9 mouse cellular contexts compared by ENCODE assay signal in the genomic region with DNA sequence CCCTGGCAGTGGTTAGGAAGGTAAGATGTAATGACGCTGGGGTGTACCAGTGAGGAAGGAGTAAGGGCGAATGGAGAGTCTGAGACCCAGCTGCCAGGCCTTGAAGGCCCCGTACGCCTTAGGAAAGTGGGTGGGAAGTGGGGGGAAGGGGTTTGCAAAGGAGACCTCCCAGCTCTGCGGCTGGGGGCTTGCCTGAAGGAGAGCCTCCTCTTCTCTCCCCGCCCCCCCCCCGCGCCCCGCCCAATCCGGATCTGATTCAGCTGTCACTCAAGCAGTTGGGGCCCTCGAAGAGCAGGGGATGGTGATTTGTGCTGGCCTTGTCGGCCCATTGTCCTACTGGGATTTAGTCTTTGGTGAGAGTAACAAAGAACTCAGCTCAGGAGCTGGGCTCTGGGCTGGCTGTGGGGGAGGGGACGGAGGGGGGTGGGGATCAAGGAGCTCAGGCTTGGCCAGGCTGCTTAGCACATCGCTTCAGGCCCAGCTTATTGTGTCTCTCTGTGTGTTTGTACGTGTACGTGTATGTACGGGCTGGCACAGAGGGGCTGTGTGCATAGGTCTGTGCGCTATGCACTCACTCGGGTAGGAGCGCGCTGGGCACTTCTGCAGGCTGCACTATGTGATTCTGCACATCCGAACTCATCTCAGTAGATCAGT.
DNase-seq lines count a peak whose midpoint lies in the region; ATAC-seq lines count a peak whose summit lies in the region.
"Had no signal": no experiment of that assay in that cellular context is flagged by ENCODE, and none has a peak within 500 bp of the region (broad histone marks: within the 10 kb centered on the region; RNA-seq: fewer than 3 reads in every experiment).

No protein-coding gene starts in this region.

- peak; percentile 95 for ATAC-seq in forebrain, embryonic 11.5 days (replicated peaks; ENCODE audit: low FRiP score)
- no peak for ATAC-seq in frontal cortex, adult (ENCODE audit: low TSS enrichment)

- H3K9me3 ChIP-seq in forebrain, embryonic 11.5 days (ENCODE audit: control insufficient read depth, low read length): no peaks in the 10 kb centered on the region
- H3K9me3 ChIP-seq: megakaryocyte, embryonic 14.5 days had no signal

- under 1% methylated on average over 19 of the region's 22 CpGs for WGBS in forebrain, embryonic 11.5 days

- no peaks in the 10 kb centered on the region for H3K27me3 ChIP-seq in forebrain, embryonic 11.5 days (ENCODE audit: control insufficient read depth, insufficient read depth, low read length)

- H3K9ac ChIP-seq in forebrain, embryonic 11.5 days (ENCODE audit: low read length): peak overlapping the region; percentile 56

- DNase-seq in right cerebral cortex, postnatal 4 days: peak; percentile 36
- DNase-seq in right cerebral cortex, adult 2 months (ENCODE audit: low spot score in 2 of 2): no peak
- peak; percentile 95 for DNase-seq in forebrain, embryonic 11.5 days (ENCODE audit: low spot score)
- peak; percentile 81 for DNase-seq in mesoderm, embryonic 11.5 days (ENCODE audit: low read depth, low spot score)
- no peak for DNase-seq in thymus, postnatal 0 days (ENCODE audit: low spot score)
- DNase-seq in ovary, postnatal 14 days (ENCODE audit: low spot score): no peak
- DNase-seq: thymus, adult 2 months had no signal

- H3K36me3 ChIP-seq in forebrain, embryonic 11.5 days (ENCODE audit: control insufficient read depth, insufficient read depth, low read length): no peaks in the 10 kb centered on the region

- peak overlapping the region; percentile 42 for H3K4me2 ChIP-seq in forebrain, embryonic 11.5 days (ENCODE audit: low read depth, low read length, severe bottlenecking)

- H3K27ac ChIP-seq in forebrain, embryonic 11.5 days (ENCODE audit: low read depth, low read length): peak overlapping the region; percentile 97

- peak overlapping the region; percentile 10; the same call in 1 of the 2 replicates for H3K4me3 ChIP-seq in forebrain, embryonic 11.5 days (ENCODE audit: low read depth, low read length)

- peaks cover 25% of the 10 kb centered on the region for H3K4me1 ChIP-seq in forebrain, embryonic 11.5 days (replicated peaks; ENCODE audit: control insufficient read depth, insufficient read depth, low read length)

Comparison
In these comparisons a context has a peak if more than half of its experiments do, and no peak if none do; other contexts are left out.
1. DNase-seq: peak in right cerebral cortex, postnatal 4 days (single experiment), forebrain, embryonic 11.5 days (single experiment) and mesoderm, embryonic 11.5 days (single experiment); none in right cerebral cortex, adult 2 months (0 of 2), thymus, postnatal 0 days (single experiment) and ovary, postnatal 14 days (single experiment).